Mouse (Mus musculus) left cerebral cortex, adult 18-20 months (tissue): ENCODE measurements around the gene Lst1. TPM values are rescaled to one million over a fixed set of nuclear protein-coding genes. Genes with fewer than 3 reads are reported as not detected.

Experiments used
- DNase-seq, 2 experiments: peaks; one replicate each; pipeline ENCODE4 v3.0.0; 2021 to 2022; ENCODE audit warnings: low spot score in 2 of 2, mixed read lengths in 1 of 2
- total RNA-seq, 2 experiments: library from RNA; stranded (reverse); gene quantifications; 2 replicates each; pipeline ENCODE4 v1.2.3; 2021

Lst1 gene
- total RNA-seq, 2 experiments from 2014 or later: 6.0 to 6.9 TPM

DNA sequence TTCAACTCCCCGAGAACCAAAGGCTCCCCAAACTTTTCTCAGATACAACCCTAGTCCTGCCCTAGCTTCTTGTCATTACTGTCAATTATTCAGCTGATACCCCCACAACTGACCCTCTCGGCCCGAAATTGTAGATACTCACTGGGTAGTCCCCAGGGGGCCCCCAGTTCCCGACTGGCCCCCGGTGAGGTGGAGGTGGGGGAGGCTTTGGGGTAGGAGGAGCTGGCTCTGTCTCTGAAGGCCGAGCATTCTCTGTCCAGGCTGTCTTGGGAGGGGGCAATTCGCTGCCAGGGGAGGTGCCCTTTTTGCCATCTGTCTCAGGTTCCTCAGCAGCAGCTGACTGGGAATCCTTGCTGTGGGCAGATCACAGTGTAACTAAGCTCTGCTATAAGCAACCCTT lies 28.6 kb downstream of the Lst1 start:
- no peak for DNase-seq

DNA sequence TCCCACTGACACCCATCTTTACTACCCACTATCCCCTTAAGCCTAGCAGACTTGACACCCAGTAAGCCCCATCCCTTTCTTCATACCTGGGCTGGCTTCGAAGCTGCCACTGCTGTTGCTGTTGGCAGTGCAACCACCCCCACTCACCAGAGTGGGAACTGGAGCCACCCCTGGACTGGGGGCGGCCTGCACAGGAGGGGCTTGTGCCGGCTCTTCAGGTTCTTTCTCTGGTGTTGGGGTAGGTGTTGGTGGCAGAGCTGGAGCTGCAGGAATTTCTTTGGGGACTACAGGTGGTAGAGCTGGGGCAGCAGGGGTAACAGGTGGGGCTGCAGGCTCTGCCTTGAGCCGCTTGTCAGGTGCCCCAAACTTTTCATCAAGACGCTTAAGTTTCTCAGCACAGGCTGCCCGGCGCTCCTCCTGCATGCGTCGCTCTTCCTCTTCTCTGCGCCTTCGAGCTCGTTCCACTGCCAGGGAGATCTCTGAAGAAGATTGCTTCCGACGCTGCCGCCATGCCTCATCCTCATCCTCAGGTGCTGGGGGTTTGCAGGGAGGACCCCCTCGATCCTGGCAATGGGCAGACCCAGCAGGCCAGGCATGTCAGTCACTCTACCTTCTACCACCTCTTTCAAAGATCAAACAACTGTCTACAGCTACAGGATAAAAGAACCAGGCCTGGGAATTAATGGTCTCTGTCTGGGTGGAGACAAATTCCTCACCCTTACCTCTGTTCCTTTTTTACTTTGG lies 29.2 kb downstream of the Lst1 start:
- DNase-seq: no peak

DNA sequence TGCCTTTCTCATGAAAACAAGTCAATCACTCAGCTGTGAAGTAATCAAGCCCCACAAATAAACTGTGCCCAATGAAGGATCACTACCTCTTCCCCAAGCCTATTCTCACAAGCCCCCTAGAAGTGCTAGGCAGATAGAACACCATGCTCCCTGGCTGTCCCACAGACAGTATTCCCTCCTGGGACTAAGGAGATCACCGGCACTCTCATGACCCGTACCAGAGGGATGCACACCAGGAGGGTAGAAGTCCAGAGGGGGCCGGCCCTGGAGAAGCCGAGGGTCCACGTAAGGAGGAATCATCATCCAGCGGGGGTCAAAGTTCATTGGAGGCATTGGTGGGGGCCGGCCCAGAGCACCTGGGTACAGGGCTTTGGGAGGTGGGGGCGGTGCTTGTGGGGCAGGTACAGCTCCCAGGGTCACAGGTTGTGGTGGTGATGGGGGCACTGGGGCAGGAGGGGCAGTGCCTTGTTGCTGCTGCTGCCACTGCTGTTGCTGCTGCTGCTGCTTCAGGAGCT lies 30.5 kb downstream of the Lst1 start:
- no peak for DNase-seq

DNA sequence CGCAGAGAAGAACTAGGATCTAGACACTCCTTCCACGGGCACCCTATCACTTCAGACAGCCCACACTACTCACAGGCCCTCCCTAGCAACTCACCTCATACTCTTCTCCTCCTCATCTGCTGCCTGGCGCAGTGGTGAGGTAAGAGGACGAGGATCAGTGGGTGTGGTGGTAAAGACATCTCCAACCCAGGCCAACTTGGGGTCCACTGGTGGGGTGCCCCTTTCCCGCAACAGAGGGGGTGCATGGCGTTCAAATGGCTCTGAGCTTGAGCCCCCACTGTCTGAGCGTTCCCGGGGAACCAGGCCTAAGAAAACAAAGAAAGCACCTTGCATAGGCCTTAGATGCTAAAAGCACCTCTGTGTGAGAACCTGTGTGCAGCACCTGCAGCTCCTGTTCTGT lies 31.0 kb downstream of the Lst1 start:
- no peak for DNase-seq

DNA sequence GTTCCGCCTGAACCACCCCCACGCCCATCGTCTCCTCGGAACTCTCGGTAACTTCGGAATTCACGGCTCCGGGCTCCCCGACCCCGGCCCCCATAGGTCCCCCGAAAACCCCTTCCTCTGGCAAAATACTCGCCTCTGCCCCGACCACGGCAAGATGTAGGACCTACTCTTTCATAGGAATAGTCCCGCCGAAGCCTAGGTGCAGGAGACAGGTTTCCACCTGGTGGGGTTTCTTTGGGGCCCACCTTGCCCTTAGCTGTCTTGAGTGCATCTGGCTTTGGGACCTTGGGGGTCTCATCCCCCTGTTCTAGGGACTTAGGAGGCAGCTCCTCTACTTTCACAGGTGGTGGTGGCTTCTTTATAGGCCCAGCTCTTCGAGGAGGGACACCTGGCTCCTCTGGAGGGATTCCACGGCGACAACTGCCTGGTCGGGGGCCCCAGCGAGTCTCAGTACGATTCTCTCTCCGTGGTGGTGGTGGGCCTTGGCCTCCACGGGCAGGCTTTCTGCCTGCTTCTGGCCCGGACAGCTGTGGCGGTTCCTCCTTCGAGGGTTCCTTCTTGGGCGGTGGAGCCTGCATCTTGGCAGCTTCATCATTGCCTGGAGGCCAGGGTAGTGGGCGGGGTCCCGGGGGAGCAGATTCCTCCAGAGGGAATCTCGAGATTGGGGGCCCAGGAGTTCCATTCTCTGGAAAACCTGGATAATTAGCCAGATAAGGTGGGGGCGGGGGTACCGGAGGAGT lies 31.6 kb downstream of the Lst1 start:
- DNase-seq: no peak

DNA sequence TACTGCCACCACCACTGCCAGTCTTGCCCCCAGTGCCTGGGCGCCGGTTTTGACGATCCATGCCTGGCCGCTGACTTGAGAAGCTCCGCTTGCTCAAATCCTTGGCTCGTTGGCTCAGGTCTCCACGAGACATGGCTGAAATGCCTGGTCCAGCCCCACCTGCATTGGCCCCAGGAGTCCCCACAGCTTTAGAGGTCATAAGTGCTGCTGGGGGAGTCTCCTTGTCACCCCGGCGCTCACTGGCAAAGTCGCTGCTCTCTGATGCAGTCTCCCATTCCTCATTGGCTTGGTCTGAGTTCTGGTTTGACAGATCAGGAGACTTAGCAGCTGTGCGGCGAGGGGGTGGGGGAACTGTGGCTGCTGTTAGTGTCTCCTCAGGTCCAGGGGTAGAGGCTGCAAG lies 32.8 kb downstream of the Lst1 start:
- no peak for DNase-seq

DNA sequence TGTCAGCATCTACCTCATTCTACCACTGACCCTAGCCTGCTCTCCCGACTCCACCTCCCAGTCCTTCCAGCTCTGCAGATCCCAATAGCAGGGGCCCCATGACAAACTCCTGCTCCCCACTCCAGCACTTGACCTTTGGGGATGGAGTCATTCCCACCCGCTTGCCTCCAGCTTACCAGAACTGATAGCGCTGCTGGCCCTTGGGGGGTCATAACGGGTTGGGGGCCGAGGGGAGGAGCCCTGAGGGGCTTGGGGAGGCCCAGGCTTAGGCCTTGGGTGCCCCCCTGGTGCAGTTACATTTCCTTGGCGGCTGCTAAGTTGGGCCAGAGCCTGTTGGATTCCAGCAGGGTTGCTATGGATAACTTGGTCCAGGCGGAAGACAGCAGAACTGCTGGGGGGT lies 33.6 kb downstream of the Lst1 start:
- no peak for DNase-seq

DNA sequence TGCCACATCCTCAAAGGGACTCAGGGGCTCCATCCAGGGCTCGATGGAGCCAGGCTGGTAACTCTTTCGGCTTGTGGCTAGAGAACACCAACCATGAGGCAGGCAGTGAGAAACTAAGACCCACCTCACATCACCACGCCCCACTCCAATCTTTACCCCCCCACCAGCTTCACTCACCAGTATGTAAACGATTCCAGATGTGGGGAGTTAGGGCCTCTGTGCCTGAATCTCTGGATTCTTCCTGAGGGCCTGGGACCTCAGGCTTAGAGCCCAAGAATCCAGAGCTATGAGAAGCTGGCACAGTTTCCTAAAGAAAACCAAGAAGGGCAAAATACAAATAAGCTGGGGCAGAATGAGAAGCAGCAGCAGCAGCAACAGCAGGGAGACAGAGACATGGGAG lies 34.3 kb downstream of the Lst1 start:
- no peak for DNase-seq

DNA sequence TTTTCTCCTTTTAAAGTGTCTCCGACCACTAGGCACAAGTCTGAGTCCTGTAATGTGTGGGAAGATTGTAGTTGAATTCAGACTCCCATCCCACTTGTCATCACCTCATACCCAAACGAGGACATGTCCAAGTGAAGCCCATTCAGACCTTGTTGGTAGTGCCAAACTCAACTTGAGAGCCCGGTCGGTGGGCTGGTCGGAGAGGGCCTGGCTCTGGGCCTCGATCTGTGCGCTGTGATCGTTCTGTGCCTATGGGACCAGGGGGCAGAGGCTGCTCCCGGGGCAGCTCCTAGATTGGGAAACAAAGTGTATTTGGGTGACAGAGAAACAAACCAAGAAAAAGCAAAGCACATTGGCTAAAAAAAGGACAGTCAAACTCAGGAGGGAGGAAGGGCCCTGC lies 35.2 kb downstream of the Lst1 start:
- DNase-seq: no peak

DNA sequence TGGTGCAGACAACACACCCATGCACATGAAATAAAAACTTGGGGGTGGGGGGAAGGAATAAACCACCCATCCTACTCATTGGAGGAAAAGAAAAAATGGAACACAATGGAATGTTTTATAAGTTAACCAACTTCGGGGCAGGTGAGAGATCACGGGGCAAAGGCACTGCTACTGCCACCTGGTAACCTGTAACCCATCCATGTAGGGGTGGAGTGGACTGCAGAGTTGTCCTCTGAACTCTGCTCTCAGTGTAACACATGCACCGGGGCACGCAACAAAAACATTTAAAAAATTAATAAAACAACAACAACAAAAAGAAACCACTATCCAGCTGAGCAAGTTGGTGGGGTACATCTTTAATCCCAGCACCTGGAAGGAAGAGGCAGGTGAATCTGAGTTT lies 36.1 kb downstream of the Lst1 start:
- DNase-seq: no peak

DNA sequence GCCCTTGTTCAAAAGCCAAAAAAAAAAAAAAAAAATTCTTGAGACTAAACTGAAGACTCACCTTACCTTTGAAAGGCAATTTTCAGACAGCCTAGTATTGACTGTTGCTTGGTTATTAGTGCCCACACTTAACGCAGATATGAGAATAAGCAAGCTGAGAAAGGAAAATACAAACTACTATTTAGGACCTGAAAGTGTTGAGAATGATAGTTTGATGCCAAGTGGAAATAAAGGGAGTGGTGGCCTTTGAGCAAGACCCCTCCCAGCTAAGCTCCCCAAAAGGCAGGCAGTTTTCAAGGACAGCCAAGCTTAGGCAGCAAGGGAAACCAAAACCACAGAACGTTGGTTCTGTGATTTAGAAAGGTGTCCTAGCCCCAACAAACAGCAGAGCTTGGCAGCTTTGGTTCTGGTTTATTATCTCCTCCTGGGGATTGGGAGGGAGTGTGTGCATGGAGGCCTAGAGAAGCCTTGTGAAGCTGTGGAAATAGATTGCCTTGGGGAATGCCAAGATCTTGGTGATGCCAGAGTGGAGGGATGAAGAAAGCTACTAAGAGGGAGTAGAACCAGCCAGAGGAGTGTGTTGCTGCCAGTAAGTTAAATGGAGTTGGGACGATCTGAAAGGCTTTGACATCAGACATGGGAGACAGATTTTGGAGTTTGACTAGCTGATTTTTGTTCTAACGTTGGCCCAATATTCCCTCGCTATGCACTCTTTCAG lies 40.2 kb downstream of the Lst1 start:
- no peak for DNase-seq

DNA sequence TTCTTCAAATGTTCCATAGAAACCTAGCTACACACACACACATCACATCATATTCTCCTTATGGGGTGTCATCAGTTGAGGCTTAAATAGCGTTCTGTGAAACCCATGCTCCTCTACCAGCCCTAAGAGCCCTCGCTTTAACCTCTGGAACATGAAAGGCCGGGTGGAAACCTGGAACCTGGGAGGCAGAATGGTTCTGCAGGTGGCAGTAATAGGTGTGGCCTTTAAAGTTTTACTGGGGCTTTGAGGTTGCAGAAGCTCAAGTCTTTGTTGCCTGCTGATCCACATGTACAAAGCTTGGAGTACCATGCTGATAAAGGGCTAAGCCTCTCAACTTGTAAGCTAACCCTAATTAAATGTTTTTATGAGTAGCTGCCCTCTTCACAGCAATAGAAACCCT lies 40.9 kb downstream of the Lst1 start:
- DNase-seq: no peak

DNA sequence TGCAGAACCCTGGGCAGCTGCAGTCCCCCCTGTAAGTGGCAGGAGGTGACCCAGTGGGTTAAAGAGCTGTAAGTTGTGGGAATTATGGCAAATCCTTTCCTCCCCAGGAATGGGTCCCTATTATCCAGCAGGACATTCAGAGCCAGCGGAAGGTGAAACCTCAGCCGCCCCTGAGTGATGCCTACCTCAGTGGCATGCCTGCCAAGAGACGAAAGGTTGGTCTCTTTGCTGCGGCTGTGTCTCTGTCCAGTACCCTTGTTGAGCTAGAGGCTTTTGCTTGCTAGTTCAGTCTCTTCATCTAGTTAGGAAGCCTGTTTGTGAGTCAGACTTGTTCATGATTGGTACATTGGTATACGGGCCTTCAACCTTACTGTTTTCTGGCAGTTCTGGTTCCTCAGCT lies 42.1 kb downstream of the Lst1 start:
- no peak for DNase-seq

DNA sequence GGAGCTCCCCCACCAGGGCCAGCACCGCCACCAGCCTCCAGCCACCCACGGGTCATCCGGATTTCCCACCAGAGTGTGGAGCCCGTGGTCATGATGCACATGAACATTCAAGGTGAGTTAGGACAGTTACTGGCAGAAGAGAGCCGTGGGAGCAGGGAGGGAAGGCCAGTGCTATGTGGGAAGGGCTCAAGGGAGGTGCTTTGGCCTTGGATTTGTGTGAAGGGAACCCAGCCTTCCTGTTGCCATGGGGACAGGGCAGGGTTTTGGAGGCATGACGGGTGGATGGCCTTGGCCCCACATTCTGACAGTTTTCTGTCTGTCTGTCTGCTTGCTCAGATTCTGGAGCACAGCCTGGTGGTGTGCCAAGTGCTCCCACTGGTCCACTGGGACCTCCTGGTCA lies 46.3 kb downstream of the Lst1 start:
- DNase-seq: no peak

DNA sequence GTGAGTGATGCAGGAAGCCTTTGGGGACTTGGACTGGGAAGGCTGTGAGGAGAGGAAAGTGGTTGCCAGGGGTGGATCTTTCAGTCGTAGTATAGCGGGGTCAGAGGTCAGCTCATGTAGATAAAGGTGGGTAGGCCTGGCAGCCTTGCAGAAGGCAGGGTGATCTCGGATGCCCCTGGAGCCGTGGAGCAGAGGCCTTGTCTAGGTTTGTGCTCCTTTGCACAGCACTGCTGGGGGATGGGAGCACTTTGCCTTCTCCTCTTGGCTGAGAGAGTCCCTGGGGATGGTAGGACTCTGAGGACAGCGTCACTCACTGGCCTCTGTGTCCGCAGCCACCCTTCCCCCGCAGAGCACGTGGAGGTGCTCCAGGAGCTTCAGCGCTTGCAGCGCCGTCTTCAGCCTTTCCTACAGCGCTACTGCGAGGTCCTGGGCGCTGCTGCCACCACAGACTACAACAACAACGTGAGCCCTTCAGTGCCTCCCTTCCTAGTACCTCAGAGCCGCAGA lies 47.7 kb downstream of the Lst1 start:
- no peak for DNase-seq

DNA sequence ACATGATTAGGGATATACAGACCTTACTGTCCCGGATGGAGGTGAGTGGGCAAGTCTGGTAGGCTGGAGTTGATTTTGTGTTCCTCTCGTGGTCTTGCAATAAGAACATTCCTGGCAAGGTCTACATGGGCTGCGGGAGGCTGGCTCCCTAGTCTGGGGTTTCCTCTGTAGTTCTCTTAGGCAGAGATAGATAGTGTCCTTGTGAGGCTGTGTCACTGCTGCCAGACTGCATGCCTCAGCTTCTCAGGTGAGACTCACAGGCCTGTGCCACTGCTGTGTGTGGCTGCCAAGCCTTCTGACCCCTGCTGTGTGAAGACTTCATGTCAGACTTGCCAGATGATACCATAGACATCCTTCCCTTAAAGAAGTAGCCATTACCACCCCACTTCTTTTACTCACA lies 49.0 kb downstream of the Lst1 start:
- no peak for DNase-seq

DNA sequence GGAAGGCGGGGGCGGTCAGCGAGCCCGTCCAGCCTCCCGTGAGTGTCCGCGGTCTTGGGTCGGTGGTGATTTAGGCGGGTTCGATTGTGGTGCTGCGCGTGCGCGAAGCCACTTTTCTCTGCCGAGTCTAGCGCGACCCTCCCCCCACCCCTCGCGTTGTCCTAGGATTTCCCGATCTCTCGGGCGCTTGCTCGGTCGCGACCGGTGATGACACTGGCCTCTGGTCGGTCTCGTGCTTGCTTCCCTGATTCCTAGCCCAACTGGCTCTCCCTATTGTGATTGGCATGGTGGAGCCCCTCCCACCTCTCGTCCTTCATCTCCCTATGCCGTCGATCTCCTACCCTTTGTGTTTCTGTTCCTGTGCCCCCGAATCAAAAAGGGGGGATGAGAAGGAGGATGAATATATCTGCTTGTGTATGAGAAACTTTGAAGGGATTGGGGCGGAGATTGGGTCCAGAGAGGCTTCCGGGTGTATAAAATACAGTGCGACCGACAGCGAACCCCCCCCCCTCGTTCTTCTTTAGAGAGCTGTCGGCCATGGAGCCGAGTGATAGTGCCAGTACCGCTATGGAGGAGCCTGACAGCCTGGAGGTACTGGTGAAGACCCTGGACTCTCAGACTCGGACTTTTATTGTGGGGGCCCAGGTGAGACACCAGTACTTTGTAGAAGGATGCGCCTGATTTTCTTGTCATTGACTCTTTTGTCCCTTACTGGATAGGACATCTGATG lies 52.5 kb downstream of the Lst1 start:
- DNase-seq: no peak
